Mouse (Mus musculus) cerebellum, postnatal 4 days (tissue): ENCODE results near the gene Clip2.
"Not testable (repeated sequence)": the region's sequence is repeated elsewhere in the genome, so short reads cannot be mapped to it uniquely, and the experiment has no call there.

ENCODE experiments used
- DNase-seq, 2 experiments: peaks; one replicate each; pipeline ENCODE4 v3.0.0; 2022; ENCODE audit warnings: low spot score in 2 of 2, mixed read lengths in 1 of 2

Clip2 gene

DNA sequence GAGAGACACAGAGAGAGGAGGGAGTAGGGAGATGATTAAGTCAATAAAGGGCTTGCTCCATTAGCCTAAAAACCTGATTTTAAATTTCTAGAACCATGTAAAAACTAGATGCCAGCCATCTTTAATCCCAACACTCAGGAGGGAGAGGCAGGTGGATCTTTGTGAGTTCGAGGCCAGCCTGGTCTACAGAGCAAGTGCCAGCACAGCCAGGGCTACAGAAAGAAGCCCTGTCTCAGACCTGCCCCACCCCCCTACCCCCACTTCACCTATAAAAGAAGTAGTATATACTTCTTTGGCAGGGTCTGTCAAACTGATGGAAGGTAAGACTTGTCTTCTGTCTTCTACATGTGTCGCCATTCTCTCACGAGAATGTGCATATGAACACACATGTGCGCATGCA is 91.7 kb downstream of the Clip2 start:
- no peak for DNase-seq

DNA sequence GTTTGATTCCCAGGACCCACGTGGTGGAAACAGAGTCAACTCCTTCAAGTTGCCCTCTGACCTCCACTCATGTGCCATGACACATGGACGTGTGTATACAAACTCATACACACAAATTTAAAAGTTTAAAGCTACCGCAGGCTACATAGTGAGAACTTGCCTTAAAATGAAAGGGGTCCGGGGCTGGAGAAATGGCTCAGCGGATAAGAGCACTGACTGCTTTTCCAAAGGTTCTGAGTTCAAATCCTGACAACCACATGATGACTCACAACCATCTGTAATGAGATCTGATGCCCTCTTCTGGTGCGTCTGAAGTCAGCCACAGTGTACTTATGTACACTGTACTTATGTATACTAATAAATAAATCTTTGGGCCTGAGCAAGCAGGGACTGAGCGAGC is 93.1 kb downstream of the Clip2 start:
- no peak for DNase-seq

DNA sequence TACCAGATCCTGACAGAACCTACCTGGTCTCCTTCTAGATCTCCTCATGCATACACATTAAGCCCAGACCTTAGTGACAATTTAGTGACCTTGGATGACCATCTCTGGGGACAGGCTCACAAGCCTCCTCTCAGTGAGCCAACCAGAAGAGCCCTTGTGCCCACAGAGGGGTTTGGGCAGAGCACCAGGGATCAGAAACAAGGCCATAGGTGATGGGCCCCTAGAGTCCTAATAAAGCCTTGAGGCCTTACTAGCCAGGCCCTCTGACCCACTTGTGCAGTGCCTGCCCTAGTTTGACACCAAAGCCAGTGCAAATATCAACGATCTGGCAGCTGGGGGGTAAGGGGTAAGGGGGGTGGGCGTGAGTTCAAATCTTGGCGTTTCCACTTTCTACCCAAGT is 93.8 kb downstream of the Clip2 start:
- no peak for DNase-seq

DNA sequence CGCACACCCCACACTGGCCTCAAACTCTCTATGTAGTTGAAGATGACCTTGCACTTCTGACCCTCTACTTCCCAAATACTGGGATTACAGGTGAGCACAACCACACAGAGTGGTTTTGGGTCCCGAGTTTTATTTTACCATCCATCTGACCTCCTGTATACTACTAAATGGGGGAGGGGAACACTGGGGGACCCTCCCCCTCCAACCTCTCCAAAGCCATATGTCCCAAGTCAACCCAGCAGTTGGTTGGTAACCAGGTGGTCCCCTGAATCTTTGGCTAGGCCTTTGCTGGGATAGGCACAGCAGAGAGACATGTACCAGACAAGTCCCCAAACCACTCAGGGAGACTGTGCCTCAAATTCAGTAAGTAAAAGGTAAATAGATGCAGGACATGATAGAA is 94.9 kb downstream of the Clip2 start:
- DNase-seq, result peak in 1 of 2 experiments; percentile 4

DNA sequence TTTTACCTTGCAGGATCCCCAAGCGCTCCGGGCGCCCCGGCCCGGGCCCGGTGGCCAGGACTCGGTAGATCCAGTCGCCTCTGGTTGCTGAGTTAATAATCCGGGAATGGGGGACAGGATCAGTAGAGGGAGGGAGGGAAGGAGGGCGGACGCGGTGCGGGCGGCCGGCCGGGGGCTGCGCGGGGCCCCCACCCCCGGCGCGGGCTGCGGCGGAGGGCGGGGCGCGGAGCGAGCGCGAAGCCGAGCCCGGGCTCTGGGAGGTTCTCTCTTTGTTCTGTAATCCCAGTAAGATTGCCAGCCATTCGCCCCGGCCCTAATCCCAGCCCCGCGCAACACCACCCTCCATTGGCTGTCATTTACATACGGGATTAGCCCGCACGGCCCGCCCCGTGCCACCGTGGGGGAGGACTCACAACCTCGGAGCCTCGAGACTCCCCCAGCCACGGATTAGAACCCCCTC is 95.7 kb downstream of the Clip2 start, which contains the start of gene Gtf2ird1:
Gtf2ird1 (minus strand) TSS at position 214 of the 460 bp plus-strand sequence.
- DNase-seq, result peak; percentile 41 to 78

DNA sequence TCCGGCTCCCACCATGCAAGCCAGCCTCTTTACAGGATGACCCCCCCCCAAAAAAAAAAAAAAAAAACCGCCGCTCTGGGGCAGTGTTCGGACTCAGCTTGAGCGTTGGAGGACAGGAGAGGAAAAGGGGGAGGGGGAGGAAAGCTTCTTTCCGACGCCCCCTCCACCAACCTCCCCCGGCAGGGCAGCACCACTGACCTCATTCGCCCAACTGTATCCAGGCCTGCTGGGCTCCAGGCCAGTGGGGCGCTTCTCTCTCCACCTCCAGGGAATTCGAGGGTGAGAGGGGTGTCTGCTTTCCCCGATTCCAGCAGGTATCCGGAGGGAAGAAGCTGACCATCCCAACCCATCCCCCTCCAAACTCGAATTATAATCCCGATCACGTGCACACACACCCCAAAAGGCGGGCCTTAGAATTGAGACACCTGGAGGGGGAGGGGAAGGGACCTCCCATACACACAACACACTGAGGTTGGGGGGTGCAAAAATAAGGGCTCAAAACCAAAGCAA is 96.3 kb downstream of the Clip2 start:
- peak; percentile 21 to 48 for DNase-seq

DNA sequence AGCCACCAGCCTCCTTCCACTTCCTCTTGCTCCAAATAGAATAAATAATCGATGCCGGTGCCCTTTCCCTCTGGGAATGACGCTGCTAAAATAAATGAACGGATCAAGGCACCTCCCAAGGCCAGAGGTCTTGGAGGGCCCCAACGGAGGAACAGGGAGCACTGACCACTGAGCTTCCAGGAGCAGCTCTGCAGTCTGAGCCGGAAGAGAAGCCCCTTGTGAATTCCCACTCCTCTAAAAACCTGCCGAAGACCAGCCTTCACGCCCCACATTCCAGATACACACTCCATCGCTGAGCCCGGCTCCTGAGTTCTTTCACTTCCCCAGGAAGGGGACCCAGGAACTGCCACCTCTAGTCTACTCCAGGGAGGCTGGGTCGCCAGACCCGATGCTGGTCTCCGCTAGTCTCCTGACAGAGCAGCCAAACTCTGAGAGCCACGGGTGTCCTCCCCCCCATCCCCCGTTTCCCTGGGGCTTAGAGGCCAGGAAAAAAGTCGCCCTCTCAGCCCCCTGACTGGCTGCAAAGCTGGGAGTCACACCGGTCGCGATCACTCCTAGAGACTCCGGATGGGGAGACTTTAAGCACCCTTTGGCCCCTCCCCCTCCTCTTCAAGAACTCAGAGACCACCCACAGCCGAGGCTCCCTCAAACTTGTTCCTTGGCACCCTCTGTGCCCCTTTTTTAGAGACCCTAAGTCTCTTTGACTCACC is 96.9 kb downstream of the Clip2 start:
- DNase-seq, result peak; percentile 18 to 34

DNA sequence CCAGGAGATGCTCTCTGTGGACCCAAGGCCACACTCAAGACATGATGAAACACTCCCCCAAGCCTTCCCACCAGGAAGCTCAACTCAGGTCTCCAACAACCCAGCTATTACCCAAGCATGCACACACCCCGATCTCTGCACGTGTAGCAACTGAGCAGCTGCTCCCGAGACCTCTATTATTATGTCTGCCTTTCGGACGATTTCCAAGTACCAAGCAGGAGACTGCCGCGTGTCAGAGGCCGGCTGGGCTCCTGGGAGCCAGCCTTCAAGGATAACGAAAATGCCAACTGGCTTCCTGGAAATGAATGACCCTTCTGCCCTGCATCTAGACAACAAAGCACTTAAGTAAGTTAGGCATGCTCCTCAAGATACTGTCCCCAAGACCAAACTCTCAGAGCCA is 97.8 kb downstream of the Clip2 start:
- no peak for DNase-seq

DNA sequence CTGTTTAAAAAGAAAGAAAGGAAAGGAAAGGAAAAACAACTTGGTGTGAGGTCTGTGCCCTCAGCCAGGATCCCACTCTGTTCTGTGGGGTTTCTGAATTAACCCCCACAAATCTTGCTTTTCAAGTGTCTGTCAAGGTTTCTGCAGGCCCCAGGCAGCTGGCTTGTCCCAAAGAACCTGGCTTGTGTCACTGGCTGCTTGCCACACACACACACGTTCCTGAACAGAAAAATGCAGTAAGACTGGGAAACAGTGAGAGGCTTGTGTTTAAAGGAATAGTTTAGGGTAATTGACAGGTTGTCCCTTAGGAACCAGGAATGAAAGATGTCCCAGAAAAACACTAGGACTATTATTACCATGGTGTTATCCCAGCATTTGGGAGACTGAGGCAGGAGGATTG is 98.7 kb downstream of the Clip2 start:
- DNase-seq, result no peak

DNA sequence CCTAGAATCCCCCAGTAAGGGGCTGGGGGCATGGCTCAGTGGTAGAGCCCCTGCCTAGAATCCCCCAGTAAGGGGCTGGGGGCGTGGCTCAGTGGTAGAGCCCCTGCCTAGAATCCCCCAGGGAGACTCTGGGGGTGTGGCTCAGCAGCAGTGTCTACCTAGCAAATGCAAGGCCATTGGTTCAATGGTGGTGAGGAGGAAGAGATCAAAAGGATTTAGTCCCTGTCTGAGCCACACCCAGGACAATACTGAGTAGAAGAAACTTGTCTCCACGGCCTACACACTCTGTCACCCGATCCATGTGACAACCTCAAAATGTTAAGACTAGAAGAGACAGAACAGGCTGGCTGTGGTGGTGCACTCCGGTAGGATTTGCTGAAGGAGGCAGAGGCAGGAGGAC is 105.5 kb downstream of the Clip2 start:
- not testable (repeated sequence) for DNase-seq

DNA sequence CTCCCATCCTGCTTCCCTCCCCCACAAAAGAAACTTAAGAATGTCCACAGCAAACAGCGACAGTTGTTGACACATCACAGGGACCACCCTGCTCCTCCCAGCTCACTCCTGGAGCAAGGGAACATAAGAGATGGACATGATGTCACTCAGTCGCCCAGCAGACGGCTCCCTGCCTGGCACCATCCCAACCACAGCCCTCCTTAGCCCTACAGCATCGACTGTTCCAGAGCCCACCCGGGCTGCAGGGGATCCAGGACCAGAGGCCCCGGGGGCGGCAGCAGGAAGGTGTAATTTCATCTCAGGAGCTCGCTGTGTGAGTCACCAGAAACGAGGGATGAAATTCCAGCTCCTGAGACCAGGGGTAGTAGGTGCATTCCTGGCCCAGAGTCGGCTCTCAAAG is 106.3 kb downstream of the Clip2 start:
- no peak for DNase-seq

DNA sequence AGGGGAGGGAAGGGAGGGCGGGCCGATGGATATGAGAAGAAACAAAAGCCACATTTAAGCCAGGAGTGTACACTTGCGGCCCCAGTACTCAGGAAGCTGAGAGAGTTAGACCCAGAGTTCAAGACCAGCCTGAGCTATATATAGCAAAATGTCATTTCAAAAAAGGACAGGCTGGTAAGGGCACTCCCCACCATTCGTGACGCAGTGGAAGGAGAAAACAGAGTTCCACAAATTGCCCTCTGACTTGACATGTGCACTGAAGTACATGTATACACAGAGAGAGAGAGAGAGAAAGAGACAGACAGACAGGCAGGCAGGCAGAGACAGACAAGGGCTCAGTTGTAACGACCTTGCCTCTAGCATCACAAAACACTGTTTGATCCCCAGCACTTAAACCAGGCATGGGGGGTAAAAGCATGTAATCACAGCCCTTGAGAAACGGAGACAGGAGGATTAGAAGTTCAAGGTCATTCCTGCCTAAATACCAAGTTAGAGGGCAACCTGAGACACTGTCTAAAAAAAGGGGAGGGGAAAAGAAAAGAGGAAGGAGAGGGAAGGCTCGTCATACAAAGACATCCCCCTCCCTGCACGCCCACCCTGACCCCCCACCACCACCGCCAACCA is 106.9 kb downstream of the Clip2 start:
- no peak for DNase-seq

DNA sequence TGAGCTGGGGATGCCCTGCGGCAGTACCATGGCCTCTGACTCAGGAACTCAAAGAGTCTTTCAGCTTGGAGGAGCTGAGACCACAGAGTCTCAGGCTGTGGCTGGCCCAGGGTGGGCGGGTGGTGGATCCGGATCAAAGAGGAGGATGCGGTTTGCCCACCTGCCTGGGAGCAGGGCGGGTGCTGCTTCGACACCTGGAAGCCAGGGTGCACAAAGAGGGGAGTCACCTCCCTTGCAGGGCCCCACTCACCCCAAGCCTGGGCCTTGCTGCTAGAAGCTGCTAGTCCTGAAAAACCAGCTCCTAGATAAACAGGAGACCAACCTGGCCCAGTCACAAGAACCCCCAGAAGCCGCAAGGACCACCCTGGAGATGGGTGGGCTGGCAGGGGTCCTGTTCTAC is 107.8 kb downstream of the Clip2 start:
- DNase-seq, result no peak

DNA sequence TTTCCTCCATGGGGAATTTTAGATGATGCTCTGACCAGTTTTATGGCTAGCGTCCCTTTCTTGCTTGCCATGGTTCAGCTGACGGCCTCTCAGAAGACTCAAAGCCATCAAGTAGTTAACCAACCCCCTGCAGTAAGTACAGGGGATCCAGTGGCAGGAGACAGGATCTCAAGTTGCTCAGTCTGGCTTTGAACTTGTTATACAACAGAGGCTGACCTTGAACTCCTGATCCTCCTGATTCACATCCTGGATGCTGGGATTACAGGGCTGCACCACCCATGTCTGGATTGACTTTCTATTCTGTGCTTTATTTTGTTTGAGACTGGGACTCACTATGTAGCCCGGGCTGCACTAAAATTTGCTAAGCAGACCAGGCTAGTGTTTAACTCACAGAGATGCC is 110.2 kb downstream of the Clip2 start:
- DNase-seq, result no peak

DNA sequence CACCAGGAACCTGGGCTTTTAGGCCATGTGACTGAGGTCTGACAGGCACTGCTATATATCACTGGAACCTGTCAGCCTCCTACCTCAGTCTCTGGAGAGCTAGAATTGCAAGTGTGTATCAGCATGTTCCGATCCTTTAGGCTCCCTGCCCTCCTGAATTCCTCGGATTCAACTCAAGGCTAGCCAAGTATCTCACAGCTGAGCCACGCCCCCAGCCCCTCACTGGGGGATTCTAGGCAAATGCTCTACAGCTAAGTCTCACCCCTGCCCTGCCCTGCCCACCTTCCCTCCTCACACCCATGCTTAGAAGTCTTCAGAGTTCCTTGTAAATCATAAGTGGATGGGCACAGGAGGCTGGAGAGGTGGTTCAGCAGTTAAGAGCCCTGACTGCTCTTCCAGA is 111.1 kb downstream of the Clip2 start:
- DNase-seq, result no peak

DNA sequence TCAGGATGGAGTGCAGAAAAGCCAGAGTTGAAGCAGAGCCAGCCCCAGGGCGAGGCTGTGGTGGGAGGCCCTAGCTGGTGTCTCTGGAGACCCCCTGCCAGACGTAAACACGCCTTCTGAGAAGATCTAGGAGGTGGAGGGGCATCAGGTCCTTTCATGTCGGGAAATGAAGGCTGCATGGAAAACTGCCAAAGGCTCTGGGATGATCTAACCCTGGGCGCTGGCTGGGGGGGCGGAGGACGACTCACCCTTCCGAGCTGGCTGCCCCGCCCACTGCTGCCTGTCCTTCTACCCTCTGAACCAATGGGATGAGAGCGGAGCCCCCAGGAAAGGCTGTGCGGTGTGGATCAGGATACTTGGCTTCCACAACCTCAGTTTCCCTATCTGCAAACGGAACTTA is 112.1 kb downstream of the Clip2 start:
- no peak for DNase-seq

DNA sequence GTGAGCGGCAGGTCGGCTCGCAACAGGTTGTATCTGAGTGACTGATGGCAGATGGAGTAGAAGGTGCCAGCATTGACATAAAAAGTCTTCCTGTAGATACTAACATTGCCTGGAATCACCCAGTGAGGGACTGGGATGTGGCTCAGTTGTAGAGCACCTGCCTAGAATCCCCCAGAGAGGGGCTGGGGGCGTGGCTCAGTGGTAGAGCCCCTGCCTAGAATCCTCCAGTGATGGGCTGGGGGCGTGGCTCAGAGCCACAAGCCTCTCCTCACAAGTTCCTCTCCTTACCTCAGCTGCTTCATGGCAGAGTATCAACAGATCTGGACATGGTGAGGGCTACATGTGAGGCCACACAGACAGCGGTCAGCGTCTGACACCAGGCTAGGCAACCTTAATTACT is 112.8 kb downstream of the Clip2 start:
- no peak for DNase-seq
